Mouse (Mus musculus): ENCODE results near the gene Rab11fip4. TPM values are rescaled to one million over a fixed set of nuclear protein-coding genes. Genes with fewer than 3 reads are reported as not detected.
A peak's percentile ranks its signal among the peaks of the same experiment; 100 is the strongest.

The Rab11fip4 gene
- total RNA-seq, 1 experiment from 2014 or later = 29.0 TPM

DNA sequence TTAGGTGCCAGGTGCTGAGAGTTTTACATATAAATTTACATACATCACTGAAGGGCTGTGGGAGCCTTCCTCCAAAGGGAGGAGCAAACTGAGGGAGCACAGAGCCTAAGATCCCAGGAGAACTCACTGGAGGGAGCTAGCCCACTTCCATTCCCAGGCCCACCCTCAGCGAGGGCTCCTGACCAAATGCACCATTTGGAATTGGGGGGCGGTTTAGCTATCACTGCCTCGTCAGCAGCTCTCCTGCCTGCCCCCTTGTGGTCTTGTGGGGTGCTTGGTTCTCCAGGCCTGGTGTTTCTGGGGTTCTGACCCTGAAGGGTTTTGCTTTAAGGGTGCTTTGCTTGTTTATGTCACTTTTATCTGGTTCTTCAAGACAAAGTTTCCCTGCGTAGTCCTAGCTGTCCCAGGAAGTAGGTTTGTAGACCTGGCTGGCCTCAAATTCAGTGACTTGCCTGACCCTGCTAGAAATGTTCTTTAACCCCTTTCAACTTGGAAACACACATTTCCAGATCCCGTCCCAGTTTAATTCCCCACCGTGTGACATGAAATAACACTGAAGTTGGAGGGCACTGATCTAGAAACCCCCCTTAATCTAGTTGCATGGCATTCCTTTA lies 80.8 kb downstream of the Rab11fip4 start:
- ATAC-seq (replicated peaks; ENCODE audit: insufficient number of reproducible peaks, low FRiP score, low TSS enrichment, poor library complexity, severe bottlenecking) = no peak

DNA sequence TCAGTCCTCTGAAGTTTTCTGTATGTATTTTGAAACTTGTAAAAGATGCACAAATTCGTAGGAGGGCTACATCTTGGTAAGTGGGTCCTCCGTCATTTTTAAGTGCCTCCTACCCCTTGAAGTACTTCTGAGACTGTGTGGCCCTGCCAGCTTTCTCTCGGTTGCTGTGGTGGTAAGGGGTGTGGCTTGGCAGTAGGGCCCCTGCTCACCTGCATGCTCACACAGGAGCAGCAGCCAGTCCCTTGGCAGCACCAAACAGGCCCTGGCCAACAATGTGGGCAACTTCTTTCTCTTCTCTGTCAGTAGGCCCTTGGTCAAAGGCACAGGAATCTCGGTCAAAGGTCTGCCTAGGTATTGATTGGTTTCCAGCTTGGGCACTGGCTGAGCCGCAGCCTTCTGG lies 82.1 kb downstream of the Rab11fip4 start:
- ATAC-seq (replicated peaks; ENCODE audit: insufficient number of reproducible peaks, low FRiP score, low TSS enrichment, poor library complexity, severe bottlenecking) = no peak

DNA sequence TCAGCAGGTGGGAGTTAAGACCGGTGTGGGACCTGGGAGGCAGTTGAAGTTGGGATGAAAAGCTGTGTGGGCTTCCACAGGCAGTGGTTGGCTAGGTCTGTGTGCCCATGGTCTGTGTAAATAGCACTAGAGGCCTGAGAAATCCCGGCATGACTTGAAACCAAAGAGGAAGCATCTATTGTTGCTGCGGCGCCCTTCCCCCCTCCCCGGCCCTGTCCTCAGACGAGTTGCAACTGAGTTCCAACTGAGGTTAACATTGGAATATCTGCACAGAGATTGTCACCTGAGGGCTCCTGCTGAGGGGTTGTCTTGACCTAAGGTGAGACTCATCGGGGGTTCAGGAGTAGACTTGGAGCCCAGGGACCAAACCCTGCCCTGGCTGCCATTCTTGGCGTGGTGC lies 82.7 kb downstream of the Rab11fip4 start:
- 0 out of 2 replicates have a peak, but pooled peaks have one; percentile 28 for ATAC-seq (replicated peaks; ENCODE audit: insufficient number of reproducible peaks, low FRiP score, low TSS enrichment, poor library complexity, severe bottlenecking)

DNA sequence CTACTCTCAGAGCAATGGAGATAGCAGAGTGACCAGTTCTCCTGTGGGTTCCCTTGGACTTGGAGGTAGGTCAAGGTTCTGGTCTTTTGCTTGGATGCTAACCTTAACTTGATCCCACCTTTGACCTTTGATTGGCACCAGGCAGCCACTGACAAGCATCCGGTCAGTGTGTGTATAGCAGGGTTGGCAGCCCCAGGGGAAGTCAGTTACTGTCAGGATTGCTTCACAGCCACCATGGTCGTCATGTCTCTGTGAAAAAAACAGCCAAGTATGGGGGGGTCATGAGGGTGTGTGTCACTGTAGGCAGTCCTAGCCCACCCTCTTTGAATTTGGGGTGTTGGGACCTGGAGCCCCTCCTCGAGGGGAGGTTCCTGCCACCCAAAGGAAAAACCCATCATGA lies 83.2 kb downstream of the Rab11fip4 start:
- ATAC-seq (replicated peaks; ENCODE audit: insufficient number of reproducible peaks, low FRiP score, low TSS enrichment, poor library complexity, severe bottlenecking) = 0 out of 2 replicates have a peak, but pooled peaks have one; percentile 50

DNA sequence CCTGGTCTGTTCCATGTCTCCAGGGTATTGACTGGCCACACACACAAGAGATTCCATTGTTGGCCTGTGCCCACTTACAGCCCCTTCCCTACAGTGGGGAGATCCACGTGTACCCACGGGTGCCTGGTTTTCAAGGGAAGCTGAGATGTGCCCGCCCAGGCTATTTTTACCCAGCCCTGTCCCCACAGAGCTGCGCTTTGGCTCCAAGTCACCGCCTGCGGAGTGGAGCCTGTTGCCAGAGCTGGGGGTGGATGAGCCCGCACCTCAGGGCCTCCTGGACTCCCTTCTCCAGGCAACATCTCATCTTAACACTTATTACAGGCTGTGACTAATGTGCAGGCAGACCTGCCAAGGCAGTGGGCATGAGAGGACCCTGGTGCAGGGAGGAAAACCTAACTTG lies 83.6 kb downstream of the Rab11fip4 start:
- ATAC-seq (replicated peaks; ENCODE audit: insufficient number of reproducible peaks, low FRiP score, low TSS enrichment, poor library complexity, severe bottlenecking) = no peak

DNA sequence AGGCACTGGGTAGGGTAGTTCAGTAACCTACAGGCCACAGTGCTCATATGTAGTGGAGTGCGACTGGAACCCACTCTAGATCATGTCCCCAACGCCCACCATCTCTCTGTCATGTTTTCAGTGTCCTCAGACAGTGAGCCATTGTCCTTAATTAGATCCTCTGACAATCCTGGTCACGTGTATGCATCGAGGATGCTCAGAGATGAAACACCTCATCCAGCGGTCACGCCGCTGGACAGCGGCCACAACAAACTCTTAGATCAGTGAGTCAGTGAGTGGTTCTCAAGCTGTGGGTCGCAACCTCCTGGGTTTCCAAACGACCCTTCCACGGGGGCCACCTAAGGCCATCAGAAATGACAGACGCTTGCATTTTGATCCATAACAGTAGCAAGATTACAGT lies 84.3 kb downstream of the Rab11fip4 start:
- no peak for ATAC-seq (replicated peaks; ENCODE audit: insufficient number of reproducible peaks, low FRiP score, low TSS enrichment, poor library complexity, severe bottlenecking)

DNA sequence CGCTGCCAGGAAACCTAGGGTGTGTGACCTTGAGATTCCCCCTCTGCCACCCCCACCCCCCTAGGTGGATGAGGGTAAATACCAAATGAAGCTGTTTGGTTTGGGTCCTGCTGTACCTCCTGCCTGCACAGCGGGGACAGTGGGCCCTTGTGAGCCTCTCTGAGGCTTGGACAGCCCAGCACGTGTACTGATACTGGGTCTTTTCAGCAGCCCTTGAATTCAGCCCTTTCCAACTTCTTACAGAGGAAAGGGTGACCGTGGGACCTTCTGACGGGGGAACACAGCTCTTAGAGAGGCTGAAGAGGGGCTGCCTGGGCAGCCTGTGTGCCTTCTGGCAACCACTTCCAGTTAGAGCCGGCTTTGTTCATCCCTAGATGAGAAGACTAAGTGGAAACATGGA lies 85.0 kb downstream of the Rab11fip4 start:
- ATAC-seq (replicated peaks; ENCODE audit: insufficient number of reproducible peaks, low FRiP score, low TSS enrichment, poor library complexity, severe bottlenecking) = no peak

DNA sequence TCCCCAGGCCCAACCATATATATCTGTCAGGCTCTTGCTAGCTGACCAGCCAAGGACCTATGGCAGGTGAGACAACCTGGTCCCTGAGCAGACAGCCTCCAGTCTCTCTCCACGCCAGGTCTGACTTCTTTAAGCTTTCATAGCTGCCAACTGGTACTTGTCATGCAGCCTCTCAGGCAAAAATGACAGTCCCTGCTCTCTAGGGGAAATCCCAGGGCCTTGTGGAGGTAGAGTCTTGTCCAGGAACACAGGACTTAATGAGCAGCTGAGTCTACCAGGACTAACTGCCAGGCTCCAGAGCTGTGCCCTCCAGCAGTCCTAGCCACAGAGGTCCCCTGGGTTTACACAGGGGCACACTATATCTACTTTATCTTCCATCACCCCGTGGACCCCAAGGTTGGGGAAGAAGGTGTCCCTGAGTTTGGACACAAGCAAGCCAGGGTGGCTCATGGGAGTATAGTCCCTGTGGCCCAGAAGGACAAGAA lies 85.5 kb downstream of the Rab11fip4 start:
- no peak for ATAC-seq (replicated peaks; ENCODE audit: insufficient number of reproducible peaks, low FRiP score, low TSS enrichment, poor library complexity, severe bottlenecking)

DNA sequence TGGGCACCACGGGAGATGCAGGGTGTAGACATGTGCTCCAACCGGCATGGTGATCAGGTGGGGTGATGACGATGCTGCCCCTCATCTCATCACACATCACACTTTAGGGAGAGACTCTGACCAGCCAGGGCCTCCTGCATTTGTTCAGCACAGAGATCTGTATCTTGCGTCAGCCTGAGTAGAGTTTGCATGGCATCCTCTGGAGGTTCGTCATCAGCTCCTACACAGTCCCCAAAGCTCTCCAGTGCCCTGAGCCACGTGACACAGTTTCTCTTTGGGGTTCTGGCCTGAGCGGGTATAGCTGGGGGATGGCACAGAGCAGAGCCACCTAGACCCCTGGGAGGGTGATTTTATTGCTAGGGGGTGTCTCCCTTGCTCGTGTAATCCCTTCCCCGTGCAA lies 86.4 kb downstream of the Rab11fip4 start:
- no peak for ATAC-seq (replicated peaks; ENCODE audit: insufficient number of reproducible peaks, low FRiP score, low TSS enrichment, poor library complexity, severe bottlenecking)

DNA sequence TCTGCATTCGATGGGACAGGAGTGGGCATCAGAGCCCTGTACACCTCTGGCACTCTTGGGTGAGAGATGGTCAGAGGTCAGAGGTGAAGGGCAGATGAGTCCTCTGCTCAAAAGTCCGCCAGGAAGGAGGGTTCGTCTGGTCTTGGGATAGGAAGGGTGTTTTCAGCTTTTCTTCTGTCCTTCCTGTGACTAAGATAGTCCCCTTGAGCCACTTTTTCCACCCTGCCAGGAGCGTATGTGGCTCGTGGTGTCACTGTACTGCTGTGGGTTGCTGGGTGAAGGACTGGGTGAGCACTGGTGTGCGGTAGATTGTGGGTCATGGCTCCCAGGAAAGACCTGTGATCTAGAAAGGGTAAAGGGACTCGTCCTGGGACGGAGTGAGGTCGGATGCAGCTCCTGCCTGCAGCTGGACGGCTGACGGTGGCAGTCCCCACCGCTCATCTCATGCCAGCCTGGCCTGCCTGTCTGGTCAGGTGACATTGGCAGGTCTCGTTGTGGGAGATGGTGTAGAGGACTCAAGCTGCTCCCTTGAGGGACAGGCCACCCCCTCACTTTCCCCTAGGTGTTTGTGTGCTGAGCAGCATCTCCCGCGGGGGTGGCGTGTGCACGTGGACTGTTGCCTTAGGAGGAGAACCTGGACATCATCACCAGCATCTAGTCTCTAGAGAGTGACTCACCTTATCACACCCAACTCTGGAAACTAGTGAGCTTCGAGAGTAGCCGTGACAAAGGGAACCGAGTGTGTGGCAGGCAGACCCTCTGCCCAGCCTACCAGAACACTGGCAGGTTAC lies 87.5 kb downstream of the Rab11fip4 start:
- ATAC-seq (replicated peaks; ENCODE audit: insufficient number of reproducible peaks, low FRiP score, low TSS enrichment, poor library complexity, severe bottlenecking) = no peak

DNA sequence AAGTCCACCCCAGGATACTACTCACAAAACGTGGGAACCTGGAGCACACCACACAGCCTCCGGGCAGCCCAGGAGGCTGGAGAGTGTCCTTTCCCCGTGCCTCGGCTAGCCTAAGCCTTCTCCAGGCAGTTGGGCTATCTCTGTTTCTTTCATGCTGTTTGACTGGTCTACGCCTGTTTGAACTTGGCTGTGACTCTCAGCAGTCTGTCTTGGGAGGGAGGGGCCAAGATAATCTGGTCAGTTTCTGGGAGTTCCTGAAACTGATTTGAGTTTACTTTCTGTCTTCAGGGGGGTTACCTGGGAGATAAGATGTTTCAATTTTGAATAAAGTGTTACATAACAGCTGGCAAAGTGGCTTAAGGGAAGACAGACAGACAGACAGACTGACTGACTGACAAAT lies 88.9 kb downstream of the Rab11fip4 start:
- ATAC-seq (replicated peaks; ENCODE audit: insufficient number of reproducible peaks, low FRiP score, low TSS enrichment, poor library complexity, severe bottlenecking) = no peak

DNA sequence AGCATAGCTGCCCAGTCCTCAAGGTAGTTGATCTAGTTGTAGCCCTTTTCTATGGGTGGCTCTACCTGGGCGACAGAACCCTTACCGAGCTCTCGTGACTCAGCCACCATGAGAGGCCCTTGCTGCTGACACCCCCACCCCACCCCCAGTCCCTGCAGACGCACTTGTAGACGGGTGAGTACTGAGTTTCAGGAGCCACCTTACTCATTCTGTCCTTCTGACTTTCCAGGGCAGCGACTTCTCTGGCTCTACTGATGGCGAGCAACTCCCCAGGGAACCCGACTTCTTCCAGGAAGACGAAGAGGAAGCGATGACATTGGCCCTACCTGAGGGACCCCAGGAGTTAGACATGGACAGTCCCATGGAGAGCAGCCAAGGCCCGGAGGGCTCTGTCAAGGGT lies 89.5 kb downstream of the Rab11fip4 start:
- ATAC-seq (replicated peaks; ENCODE audit: insufficient number of reproducible peaks, low FRiP score, low TSS enrichment, poor library complexity, severe bottlenecking) = no peak

DNA sequence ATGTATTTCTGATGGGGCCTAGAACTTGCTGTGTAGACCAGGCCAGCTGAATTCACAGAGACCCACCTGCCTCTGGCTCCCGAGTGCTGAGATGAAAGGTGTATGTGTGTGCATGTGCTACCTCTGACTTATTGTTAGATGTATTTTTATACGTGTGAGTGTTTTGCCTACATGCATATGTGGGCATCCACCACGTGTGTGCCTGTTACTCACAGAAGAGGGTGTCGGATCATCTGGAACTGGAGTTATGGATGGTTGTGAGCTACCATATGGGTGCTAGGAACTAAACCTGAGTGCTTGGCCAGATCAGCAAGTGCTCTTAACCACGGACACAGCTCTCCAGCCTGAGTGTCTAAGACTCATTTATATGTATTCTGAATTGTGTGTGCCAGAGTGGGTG lies 90.2 kb downstream of the Rab11fip4 start:
- ATAC-seq (replicated peaks; ENCODE audit: insufficient number of reproducible peaks, low FRiP score, low TSS enrichment, poor library complexity, severe bottlenecking) = no peak

DNA sequence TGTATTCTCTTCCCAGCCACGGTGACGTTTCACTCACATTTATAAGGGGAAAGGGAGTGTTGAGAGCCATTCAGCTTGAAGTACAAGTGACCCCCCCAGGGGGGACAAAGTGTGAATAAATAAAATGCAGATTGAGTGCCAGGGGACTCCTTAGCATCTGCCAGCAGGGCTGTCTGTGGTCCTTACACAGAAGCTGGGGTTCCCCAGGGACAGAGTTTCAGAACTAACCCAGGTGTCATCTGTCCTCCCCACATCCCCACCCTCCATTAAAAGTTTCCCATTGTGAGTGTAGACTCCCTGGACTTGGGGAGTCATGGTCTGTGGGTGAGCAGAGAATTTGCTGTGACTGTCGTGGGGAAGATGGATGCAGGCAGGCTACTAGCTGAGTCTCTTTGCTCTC lies 90.8 kb downstream of the Rab11fip4 start:
- no peak for ATAC-seq (replicated peaks; ENCODE audit: insufficient number of reproducible peaks, low FRiP score, low TSS enrichment, poor library complexity, severe bottlenecking)

DNA sequence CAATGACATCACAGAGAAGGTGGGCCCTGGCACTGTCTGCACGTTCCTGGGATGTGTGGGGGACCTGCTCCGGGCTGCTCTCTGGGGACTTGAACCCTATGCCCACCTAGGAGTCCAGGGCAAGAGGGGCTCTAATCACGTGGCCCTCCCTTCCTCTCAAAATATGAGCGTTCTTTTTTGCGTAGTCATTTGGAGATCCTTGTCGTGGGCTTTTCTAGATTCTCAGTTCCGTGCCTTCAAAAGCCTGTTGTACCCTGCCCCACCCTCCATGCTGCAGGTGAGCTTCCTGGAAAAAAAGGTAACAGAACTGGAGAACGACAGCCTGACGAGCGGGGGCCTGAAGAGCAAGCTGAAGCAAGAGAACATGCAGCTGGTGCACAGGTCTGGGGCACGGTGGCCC lies 94.1 kb downstream of the Rab11fip4 start:
- ATAC-seq (replicated peaks; ENCODE audit: insufficient number of reproducible peaks, low FRiP score, low TSS enrichment, poor library complexity, severe bottlenecking) = no peak

DNA sequence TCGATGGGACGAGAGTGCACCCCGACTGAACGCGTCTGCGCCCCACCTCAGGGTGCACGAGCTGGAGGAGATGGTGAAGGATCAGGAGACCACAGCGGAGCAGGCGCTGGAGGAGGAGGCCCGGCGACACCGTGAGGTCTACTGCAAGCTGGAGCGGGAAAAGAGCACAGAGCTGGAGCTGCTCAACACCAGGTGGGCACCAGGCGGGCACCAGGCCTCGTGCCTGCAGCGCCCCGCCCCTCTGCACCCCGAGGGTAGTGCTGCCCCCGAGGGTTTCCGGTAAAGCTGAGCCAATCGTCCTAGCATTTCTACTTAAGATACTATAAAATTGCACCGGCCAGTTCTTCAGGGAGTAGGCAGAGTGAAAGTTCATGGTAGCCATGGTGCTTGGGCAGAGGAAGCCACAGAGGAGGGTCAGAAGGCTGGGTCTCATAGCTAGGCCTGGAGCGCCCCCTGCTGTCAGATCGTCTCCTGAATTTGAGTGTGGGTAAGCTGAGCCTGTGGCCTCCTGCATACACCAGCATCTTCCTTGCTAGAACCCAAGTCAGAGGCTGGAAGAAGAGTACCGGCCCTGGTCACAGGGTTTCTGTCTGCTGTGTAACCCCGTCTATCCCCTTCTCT lies 95.6 kb downstream of the Rab11fip4 start:
- peak; percentile 88 for ATAC-seq (replicated peaks; ENCODE audit: insufficient number of reproducible peaks, low FRiP score, low TSS enrichment, poor library complexity, severe bottlenecking)

DNA sequence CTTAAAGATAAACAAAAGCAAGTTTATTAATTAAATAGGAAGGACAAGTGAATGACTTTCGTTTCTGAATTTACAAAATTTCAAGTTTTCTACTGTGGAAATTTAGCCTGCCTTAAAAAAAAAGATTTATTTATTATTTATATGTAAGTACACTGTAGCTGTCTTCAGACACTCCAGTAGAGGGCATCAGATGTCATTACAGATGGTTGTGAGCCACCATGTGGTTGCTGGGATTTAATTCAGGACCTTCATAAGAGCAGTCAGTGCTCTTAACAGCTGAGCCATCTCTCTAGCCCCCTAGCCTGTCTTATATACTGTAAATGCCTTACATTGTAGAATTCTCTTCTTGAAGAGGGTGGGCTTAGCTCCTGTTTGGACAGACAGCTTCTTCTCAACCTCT lies 98.9 kb downstream of the Rab11fip4 start:
- ATAC-seq (replicated peaks; ENCODE audit: insufficient number of reproducible peaks, low FRiP score, low TSS enrichment, poor library complexity, severe bottlenecking) = no peak

DNA sequence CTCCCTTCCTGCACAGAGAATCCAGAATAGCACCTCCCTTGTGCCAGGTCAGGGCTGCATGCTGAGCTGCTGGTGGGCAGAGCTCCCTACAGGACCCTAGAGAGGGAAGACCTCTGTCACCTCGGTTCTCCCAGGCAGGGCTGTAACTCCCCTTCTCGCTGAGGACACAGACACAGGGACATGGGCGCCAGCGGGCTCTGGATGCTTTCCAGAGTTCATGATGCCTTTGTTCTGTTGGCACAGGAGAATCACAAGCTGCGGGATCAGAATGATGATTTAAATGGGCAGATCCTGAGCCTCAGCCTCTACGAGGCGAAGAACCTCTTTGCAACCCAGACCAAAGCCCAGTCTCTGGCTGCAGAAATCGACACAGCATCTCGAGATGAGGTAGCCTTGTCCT lies 100.5 kb downstream of the Rab11fip4 start:
- ATAC-seq (replicated peaks; ENCODE audit: insufficient number of reproducible peaks, low FRiP score, low TSS enrichment, poor library complexity, severe bottlenecking) = no peak

DNA sequence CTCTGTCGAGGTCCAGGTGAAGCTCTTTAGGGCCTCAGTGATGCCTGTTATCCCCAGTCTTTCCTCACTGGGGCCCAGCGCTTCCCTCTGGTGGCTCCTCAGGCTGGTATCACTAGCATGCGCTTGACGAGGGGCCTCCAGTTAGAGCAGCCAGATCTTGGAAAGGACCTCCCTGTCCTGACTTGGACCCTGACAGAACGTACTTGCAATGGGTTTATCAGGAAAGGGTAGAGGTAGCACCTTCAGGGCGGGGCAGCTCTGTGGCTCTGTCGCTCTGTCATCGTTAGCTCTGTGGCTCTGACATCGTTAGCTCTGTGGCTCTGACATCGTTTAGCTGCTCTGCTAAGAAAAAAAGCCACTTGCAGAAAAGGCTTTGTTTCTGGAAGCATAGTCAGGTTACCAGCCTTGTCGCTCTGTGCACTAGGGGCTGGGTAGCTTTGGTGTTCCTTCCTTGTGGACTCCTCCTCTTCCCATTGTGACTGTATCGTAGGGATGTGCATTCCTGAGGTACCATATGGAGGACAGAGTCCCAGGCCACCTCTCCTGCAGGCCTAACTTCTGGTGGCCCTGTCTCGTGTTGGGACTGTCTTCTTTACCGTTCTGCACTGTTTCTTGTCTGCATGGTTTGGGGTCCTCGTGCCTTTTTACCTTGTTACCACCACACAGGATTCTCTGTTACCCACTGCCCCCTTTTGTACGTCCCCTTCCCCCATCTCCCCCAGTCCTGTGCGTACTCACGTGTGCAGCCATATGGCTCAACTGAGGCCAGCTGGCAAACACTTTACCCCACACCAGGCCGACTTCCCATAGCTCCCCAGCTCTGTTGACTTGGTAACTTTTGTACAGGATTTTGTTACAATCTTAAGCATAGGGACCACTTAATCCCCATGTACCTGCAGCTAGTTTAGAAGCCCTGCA lies 105.6 kb downstream of the Rab11fip4 start:
- ATAC-seq (replicated peaks; ENCODE audit: insufficient number of reproducible peaks, low FRiP score, low TSS enrichment, poor library complexity, severe bottlenecking) = no peak

All from monocyte, adult 5-6 weeks (primary cell).